Mouse (Mus musculus): ENCODE data around the gene Ogfod1. TPM values are rescaled to one million over a fixed set of nuclear protein-coding genes. Genes with fewer than 3 reads are reported as not detected.

Ogfod1 gene
- total and polyA plus RNA-seq, 3 experiments: 2.4 to 22.3 (median 20.1) TPM

- no peak for DNase-seq
Observed at GRCm38 (mm10) chr8:94068793-94069192, 31.8 kb downstream of the Ogfod1 start.

GRCm38 (mm10) chr8:94076461-94077192 lies 39.6 kb downstream of the Ogfod1 start:
- DNase-seq: no peak

GRCm38 (mm10) chr8:94087964-94088363 lies 51.0 kb downstream of the Ogfod1 start:
- DNase-seq: no peak

GRCm38 (mm10) chr8:94089715-94090114 lies 52.7 kb downstream of the Ogfod1 start:
- DNase-seq: no peak

GRCm38 (mm10) chr8:94092848-94093247 lies 55.9 kb downstream of the Ogfod1 start:
- no peak for DNase-seq

GRCm38 (mm10) chr8:94094281-94094680 lies 57.3 kb downstream of the Ogfod1 start:
- no peak for DNase-seq

- DNase-seq: peak; percentile 99
Observed at GRCm38 (mm10) chr8:94098081-94098974, 61.3 kb downstream of the Ogfod1 start, which contains the start of gene Bbs2. Gene Bbs2, minus strand, starts transcription at chr8:94098928.

GRCm38 (mm10) chr8:94098996-94099395 lies 62.0 kb downstream of the Ogfod1 start:
- DNase-seq: no peak

- DNase-seq: peak; percentile 58
Observed at GRCm38 (mm10) chr8:94104146-94104545, 67.1 kb downstream of the Ogfod1 start.

- DNase-seq: peak; percentile 79
Observed at GRCm38 (mm10) chr8:94107871-94108270, 70.9 kb downstream of the Ogfod1 start.

GRCm38 (mm10) chr8:94109396-94109795 lies 72.4 kb downstream of the Ogfod1 start:
- DNase-seq: no peak

GRCm38 (mm10) chr8:94109835-94110234 lies 72.8 kb downstream of the Ogfod1 start:
- no peak for DNase-seq

GRCm38 (mm10) chr8:94110526-94111177 lies 73.7 kb downstream of the Ogfod1 start:
- no peak for DNase-seq

GRCm38 (mm10) chr8:94113435-94113834 lies 76.4 kb downstream of the Ogfod1 start:
- no peak for DNase-seq

GRCm38 (mm10) chr8:94113972-94114371 lies 77.0 kb downstream of the Ogfod1 start:
- DNase-seq: no peak

Other genes with a start within 250 kb of the Ogfod1 start
- 10 to 100 TPM; 31.7 to 35.3 TPM for gene Gnao1, start 227.2 kb upstream of the Ogfod1 start, total RNA-seq (2021)
- gene Gnao1, start 227.2 kb upstream of the Ogfod1 start, polyA plus RNA-seq (2012; rRNA removed): 22.8 and 23.8 TPM in 2 replicates
- 100 to 1,000 TPM; 234 to 239 TPM for gene Amfr, start 24.4 kb upstream of the Ogfod1 start, total RNA-seq (2021)
- 290 and 363 TPM in 2 replicates for gene Amfr, start 24.4 kb upstream of the Ogfod1 start, polyA plus RNA-seq (2012; rRNA removed)
- 10 to 100 TPM; 34.7 to 36.9 TPM for gene Nudt21, start 167 bp upstream of the Ogfod1 start, total RNA-seq (2021)
- 150 and 174 TPM in 2 replicates for gene Nudt21, start 167 bp upstream of the Ogfod1 start, polyA plus RNA-seq (2012; rRNA removed)
- 10 to 100 TPM; 17.1 to 18.1 TPM for gene Bbs2, start 61.7 kb downstream of the Ogfod1 start, total RNA-seq (2021)
- gene Bbs2, start 61.7 kb downstream of the Ogfod1 start, polyA plus RNA-seq (2012; rRNA removed): 26.5 and 31.0 TPM in 2 replicates
- not detected for gene Mt4, start 100.0 kb downstream of the Ogfod1 start, total RNA-seq (2021)
- not detected in 2 replicates for gene Mt4, start 100.0 kb downstream of the Ogfod1 start, polyA plus RNA-seq (2012; rRNA removed)
- gene Mt3, start 115.4 kb downstream of the Ogfod1 start, total RNA-seq (2021): 1 to 10 TPM; 4.1 to 4.7 TPM
- 1.0 and 1.9 TPM in 2 replicates for gene Mt3, start 115.4 kb downstream of the Ogfod1 start, polyA plus RNA-seq (2012; rRNA removed)
- 100 to 1,000 TPM; 158 to 202 TPM for gene Mt2, start 135.5 kb downstream of the Ogfod1 start, total RNA-seq (2021)
- 19.3 and 19.6 TPM in 2 replicates for gene Mt2, start 135.5 kb downstream of the Ogfod1 start, polyA plus RNA-seq (2012; rRNA removed)
- gene Mt1, start 141.9 kb downstream of the Ogfod1 start, total RNA-seq (2021): 100 to 1,000 TPM; 282 to 394 TPM
- 895 and 922 TPM in 2 replicates for gene Mt1, start 141.9 kb downstream of the Ogfod1 start, polyA plus RNA-seq (2012; rRNA removed)
- 10 to 100 TPM; 12.3 to 17.5 TPM for gene Nup93, start 177.4 kb downstream of the Ogfod1 start, total RNA-seq (2021)
- gene Nup93, start 177.4 kb downstream of the Ogfod1 start, polyA plus RNA-seq (2012; rRNA removed): 5.3 and 5.4 TPM in 2 replicates

Measured in adrenal gland, adult 2 months (tissue).